Mouse (Mus musculus): ENCODE measurements around the gene Ints4.

The Ints4 gene

DNA sequence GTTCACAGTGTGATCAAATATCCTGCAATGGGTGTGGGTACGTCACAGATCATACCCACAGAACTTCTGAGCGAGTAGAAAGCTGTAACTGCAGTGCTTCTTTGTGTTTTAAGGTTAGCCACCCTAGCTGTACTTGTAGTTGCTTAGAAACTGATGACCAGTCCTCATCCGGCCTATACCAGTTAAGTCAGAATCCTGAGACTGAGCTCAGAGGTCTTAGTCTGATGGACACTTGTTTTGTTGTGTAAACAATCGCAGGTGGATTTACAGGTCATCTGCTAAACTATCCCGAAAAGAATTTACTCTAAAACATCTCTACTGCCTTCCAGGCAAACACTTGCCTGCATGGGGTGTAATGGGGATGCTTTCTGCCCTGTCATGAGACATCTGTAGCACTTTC lies 55.8 kb downstream of the Ints4 start:
- DNase-seq (ENCODE audit: low read depth, low spot score) = no peak

DNA sequence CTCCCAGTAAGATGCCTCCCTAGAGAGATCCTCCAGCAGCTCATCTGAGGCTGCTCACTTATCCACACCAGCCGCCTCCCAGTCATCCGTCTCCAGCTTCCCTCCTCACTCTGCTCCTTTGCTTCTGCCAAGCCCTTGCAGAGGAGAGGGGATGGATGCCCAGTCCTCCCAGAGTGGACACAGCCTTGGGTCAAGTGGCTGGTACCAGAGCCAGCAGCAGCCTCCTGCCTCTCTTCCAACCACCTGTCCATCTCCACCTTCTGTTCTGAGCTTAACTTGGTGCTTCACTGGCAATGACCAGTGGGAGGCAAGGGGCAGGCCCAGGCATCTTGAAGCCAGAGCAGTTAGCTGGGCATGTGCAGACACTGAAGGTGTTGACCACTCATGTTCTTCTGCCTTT lies 65.7 kb downstream of the Ints4 start:
- DNase-seq (ENCODE audit: low read depth, low spot score) = peak; percentile 74

DNA sequence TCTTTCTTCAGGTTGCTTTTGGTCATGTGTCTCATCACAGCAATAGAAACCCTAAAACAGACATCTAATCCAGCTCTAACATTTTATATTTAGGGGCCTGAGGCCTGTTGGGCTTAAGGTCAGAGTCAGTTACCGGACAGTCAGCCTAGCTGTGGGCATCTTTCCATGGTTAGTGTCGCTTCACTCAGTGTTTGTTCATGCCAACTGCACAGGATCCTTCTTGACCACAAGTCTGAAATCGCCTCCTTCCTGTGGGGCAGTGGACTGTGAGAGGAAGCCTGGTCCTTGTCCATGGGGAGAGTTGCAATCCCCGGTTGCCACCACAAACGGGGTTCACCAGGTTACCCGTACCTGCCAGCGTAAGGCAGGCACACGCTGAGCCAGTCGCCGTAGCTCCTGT lies 68.5 kb downstream of the Ints4 start:
- DNase-seq (ENCODE audit: low read depth, low spot score) = peak; percentile 70

DNA sequence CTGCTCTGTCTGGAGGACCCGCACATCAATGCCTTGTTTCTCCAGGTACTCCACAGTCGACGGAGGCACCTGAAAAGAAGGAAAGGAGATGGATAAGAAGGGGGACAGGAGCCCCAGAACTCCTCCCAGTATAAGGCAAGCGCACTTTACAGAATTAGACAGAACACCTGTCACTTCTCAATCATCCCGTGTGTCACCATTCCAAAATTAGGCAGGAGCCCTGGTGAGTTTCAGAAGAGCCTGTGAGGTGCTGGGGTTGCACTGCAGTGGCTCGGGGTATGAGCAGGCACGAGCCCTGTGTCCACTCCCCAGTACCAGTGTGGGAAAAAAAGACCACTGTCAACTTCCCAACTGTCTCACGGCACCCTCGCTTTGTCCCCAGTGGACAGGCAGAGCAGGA lies 69.9 kb downstream of the Ints4 start:
- peak; percentile 81 for DNase-seq (ENCODE audit: low read depth, low spot score)

DNA sequence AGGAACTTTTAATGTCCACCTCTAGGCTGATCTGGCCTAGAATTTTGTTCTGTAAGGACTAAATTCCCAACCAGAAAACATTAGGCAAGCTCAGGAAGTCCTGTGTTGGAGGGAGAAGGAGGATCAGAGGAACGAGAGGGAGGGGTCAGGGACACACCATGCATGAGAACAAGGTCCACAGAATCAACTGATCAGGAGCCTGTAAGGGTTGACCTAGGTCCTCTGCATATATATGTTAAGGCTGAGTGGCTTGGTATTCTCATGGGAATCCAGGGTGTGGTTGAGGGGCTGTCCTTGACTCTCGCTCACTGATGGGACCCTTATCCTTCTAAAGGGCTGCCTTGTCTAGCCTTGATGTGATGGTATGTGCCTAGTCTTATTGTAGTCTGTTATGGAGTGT lies 82.8 kb downstream of the Ints4 start:
- DNase-seq (ENCODE audit: low read depth, low spot score) = no peak

DNA sequence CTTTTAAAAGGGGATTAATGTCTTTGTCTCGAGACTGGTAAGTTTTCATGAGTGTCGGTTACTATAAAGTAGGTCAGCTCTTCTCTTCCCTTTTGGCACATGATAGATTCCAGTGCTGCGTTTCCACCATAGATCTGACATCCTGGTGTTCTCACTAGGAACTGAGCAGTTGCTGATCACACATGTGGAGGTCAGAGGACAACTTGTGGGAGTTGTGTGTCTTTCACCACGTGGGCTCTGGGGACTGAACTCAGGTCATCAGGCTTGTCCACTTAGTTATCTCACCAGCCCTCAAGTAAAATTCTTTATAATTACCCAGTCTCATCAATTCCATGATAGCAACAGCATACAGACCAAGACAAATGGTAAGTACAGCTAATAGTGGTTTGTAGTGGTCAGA lies 88.6 kb downstream of the Ints4 start:
- DNase-seq (ENCODE audit: low read depth, low spot score) = no peak

DNA sequence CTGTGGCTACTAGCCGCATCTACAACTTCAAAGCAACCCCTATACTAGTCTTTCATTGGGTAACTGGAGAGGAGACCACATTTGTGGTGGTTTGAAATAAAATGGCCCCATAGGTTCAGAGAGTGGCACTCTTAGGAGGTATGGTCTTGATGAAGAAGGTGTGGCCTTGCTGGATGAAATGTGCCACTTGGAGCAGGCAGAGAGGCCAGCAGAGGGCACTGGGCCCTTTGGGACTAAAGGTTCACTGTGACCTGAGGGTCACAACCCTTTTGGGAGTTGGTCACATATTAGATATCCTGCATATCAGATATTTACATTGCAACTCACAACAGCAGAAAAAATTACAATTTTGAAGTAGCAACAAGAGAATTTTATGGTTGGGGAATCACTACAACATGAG lies 89.6 kb downstream of the Ints4 start:
- no peak for DNase-seq (ENCODE audit: low read depth, low spot score)

DNA sequence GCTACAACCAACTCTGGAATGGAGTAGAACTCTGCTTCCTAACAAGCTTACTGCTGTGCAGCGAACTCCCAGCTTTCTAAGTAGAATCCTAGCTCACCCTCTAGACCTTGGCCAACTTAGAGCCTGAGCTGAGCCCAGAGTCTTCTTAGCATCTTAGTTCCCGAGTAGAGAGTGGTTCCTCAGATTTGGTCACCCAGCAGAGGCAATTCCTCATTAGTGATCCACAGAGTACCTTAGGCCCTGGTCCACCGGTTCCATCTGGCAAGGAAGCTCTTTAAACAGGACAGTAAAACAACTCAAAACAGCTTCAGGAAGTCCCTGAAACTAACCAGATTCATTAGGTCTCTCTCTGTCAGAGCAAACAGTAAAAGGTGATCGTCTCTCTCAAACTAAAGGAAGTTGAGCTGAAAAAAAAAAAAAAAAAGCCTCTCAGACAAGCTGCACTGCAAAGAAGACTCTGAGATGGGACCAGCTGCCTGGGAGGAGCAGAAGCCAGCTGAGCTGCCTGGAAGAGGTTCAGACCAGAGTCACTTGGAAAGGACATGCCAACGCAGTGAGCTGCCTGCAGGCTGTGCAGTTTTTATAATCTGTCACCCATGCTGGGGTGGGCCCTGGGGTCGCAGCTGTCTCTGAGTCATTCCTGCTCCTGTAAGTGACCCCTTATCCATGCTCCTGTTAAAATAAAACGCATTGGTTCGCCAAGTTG lies 97.8 kb downstream of the Ints4 start:
- DNase-seq (ENCODE audit: low read depth, low spot score) = peak; percentile 80

DNA sequence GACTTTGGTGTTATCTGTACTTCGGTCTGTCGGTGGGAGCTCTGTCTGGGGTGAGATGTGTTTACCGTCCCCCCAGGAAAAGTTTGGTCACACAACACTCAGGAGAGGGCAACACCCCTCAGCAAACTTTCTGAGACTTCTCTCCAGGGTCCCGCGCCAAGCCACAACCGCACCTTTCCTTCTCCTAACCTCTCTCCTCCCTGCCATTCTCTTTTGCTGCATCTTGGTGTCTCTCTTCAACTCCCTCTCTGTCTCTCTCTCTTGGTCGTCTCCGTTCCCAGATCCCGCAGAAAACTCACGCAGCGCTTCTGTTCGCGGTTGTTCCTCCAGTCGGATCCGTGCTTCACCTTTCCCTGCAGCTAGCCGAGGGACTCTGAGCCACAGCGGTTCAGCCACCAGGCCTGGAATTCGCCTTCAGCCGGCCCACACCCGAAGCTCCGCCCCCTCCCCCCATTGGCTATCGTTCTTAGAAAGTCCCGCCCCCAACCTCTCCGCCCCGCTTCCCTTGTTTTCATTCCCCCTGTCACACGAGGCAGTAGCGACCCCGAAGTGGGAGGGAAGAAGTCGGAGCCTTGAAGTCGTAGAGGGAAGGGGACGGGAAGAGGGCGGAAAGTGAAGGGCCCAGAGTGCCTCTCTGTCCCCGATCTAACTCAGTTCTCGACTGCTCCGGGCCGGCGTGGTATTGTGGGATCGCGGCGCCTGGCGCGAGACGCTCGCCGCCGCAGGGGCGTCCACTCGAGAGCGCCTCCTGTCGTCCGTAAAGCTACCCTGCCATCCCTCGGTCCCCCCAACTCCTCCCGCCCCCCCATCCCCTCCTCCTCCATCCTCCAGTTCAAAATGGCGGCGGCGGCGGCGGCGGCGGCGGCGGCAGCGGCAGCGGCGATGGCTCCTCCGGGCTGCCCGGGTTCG lies 98.6 kb downstream of the Ints4 start, which contains the start of the genes Aamdc and Rsf1:
Aamdc (minus strand) TSS at position 431 of the 909 bp plus-strand sequence.
Rsf1 (plus strand) TSS at position 823 of the 909 bp plus-strand sequence.
- peak; percentile 97 for DNase-seq (ENCODE audit: low read depth, low spot score)

DNA sequence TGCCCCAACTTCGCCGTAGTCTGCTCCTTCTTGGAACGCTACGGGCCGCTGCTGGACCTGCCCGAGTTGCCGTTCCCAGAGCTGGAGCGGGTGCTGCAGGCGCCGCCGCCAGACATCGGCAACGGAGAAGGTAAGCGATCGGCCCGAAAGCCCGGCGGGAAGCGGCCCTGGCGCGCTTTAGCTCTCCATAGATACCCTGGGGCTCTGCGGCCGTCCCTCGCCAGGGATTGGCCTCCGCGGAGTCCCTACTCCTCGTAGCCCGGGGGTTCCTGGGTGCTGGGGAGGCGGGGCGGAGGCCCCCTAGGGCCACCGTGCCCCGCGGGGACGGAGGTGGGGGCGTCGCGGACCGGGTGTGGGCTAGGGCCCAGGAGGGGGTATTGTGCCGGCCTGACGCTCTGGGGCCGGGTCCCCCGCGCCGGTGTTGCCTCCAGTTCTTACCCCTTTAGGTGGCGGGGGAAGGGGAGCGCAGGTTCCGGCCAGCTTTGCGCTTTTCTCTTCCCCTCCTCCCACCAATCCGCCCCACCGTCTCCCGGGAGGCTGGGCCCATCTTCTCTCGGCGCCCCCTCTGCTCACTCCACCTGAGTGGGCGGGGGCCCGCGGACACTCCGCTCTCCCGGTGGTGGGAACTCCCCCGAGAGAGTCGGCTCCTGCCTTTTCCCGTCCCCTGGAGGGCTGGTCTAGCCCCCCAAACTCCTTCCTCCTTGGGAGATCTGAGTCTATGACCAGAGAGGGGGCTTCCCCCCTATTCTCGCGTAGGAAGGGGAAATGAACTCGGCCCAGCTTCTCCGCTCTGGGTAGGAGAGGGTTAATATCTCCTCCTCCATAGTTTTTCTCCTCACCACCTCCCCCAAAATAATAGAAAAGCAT lies 99.5 kb downstream of the Ints4 start:
- peak; percentile 20 for DNase-seq (ENCODE audit: low read depth, low spot score)

DNA sequence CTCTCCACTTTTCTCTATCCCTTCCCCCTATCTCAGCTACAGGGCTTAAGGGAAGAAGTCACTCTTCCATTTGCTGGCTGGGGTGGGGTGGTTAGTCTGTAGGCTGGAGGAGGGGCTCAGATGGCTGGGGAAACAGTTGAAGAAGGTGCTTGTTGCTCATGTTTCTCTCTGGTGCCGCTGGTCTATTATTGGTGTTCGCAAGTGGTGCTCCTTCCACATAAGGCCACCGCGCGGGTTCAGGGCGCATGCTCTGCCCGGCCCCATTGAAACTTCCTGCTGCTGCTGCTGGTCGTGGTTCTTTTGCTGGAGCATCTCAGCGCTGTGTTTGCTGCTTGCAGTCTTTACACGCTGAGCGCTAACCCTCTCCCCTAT lies 100.1 kb downstream of the Ints4 start:
- peak; percentile 79 for DNase-seq (ENCODE audit: low read depth, low spot score)

DNA sequence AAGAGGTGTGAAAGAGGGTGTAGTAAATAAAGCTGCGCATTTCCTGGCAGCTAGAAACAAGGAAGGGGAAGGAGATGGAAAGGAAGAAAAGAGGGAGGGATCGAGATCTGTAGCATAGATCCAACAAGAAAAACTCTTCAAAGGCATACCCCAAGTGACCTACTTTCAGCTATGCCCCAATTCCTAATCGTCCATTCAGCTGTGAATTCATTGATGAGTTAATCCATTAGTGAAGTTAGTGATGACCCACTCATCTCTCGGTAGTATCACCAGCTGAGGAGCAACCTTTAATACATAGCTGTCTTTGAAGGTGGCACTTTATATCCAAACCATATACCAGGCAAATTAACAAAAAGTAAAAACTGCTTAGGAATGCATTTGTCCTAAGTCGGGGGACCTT lies 107.8 kb downstream of the Ints4 start:
- no peak for DNase-seq (ENCODE audit: low read depth, low spot score)

DNA sequence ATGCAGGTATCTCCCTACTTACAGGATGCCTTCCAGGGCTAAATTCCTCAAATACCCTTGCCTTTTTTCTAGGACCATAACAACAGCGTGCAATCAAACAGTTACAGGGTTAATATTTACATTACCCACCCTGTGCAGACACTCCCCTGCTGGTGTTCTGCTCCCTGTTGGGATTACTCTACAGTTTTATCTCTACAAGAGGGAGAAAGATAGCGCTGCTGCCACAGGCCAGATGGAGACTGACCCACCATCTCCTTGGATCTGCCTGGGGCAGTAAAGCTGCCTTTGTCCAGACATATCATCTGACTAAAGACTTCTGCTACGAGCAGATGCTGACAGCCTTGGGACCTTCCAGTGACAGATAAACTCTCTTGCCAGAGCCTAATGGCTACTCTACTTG lies 109.7 kb downstream of the Ints4 start:
- DNase-seq (ENCODE audit: low read depth, low spot score) = no peak
